Mouse (Mus musculus): ENCODE measurements around the gene Ddah1.

- TF ChIP-seq POLR2A (IDR thresholded peaks at IDR 0.05; ENCODE audit: borderline replicate concordance, insufficient read depth, low read length) (no peak), CTCF (IDR thresholded peaks at IDR 0.05; ENCODE audit: borderline replicate concordance, insufficient read depth, low read depth, low read length) (no peak)
These were observed 67.1 kb downstream of the Ddah1 start for GRCm38 (mm10) chr3:145825416-145826055.
